Mouse (Mus musculus): ENCODE data around the gene Ckap2l.

DNA sequence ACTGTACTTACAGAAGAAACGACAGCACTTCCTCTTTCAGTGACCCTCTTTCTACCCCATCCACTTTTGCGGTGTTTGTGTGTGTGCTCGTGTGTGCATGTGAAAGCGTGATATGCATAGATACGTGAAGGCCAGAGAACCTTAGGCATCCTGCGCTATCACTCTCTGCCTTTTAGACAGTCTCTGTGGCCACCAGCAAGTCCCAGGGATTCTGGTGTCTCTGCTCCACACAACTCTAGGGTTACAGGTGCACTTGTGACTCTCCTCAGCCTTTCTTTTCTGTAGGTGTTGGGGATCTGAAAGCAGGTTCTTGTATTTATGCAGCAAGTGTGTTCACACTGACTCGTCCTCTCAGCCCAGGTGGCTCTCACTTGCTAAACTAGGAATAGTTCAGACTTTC lies 31.7 kb downstream of the Ckap2l start:
- TF ChIP-seq POLR2A (IDR thresholded peaks at IDR 0.05; ENCODE audit: control insufficient read depth, low read depth, low read length) (no peak), CTCF (IDR thresholded peaks at IDR 0.05; ENCODE audit: control insufficient read depth, insufficient read depth, insufficient replicate concordance, low read depth, low read length) (no peak)
